Mouse (Mus musculus): ENCODE measurements around the gene Rsph6a.

Rsph6a gene

GRCm38 (mm10) chr7:19096421-19096976 lies 42.0 kb downstream of the Rsph6a start:
- in situ Hi-C loops (cut with MboI; ENCODE audit: low sequenced_read_pairs) = no loop called here

- in situ Hi-C loops (cut with MboI; ENCODE audit: low sequenced_read_pairs) = no loop called here
Observed at GRCm38 (mm10) chr7:19097217-19097616, 42.7 kb downstream of the Rsph6a start.

- in situ Hi-C loops (cut with MboI; ENCODE audit: low sequenced_read_pairs) = no loop called here
Observed at GRCm38 (mm10) chr7:19097863-19098262, 43.4 kb downstream of the Rsph6a start.

- in situ Hi-C loops (cut with MboI; ENCODE audit: low sequenced_read_pairs) = no loop called here
Observed at GRCm38 (mm10) chr7:19098811-19099210, 44.3 kb downstream of the Rsph6a start.

- in situ Hi-C loops (cut with MboI; ENCODE audit: low sequenced_read_pairs) = no loop called here
Observed at GRCm38 (mm10) chr7:19100290-19100689, 45.8 kb downstream of the Rsph6a start.

GRCm38 (mm10) chr7:19103741-19104140 lies 49.3 kb downstream of the Rsph6a start:
- in situ Hi-C loops (cut with MboI; ENCODE audit: low sequenced_read_pairs) = no loop called here

GRCm38 (mm10) chr7:19104486-19104885 lies 50.0 kb downstream of the Rsph6a start:
- in situ Hi-C loops (cut with MboI; ENCODE audit: low sequenced_read_pairs) = no loop called here

GRCm38 (mm10) chr7:19107436-19107835 lies 52.9 kb downstream of the Rsph6a start:
- in situ Hi-C loops (cut with MboI; ENCODE audit: low sequenced_read_pairs) = no loop called here

GRCm38 (mm10) chr7:19109565-19109964 lies 55.1 kb downstream of the Rsph6a start:
- in situ Hi-C loops (cut with MboI; ENCODE audit: low sequenced_read_pairs) = no loop called here

- in situ Hi-C loops (cut with MboI; ENCODE audit: low sequenced_read_pairs) = no loop called here
Observed at GRCm38 (mm10) chr7:19118028-19118771, 63.7 kb downstream of the Rsph6a start, which contains the start of gene Gm4969. Gene Gm4969, minus strand, starts transcription at chr7:19118368.

GRCm38 (mm10) chr7:19119083-19119482 lies 64.6 kb downstream of the Rsph6a start:
- in situ Hi-C loops (cut with MboI; ENCODE audit: low sequenced_read_pairs) = no loop called here

- in situ Hi-C loops (cut with MboI; ENCODE audit: low sequenced_read_pairs) = no loop called here
Observed at GRCm38 (mm10) chr7:19119631-19120429, 65.3 kb downstream of the Rsph6a start, which contains the start of gene Fbxo46. Gene Fbxo46, plus strand, starts transcription at chr7:19119859.

- in situ Hi-C loops (cut with MboI; ENCODE audit: low sequenced_read_pairs) = no loop called here
Observed at GRCm38 (mm10) chr7:19121686-19122085, 67.2 kb downstream of the Rsph6a start.

All from CH12F3 (cell line).